Mouse (Mus musculus): Measurements from ENCODE around the gene Gm8267. TPM values are rescaled to one million over a fixed set of nuclear protein-coding genes. Genes with fewer than 3 reads are reported as not detected.
"Not testable (repeated sequence)": the region's sequence is repeated elsewhere in the genome, so short reads cannot be mapped to it uniquely, and the experiment has no call there.

The Gm8267 gene
- not detected for total RNA-seq (2021)

GRCm38 (mm10) chr14:44750240-44750639, at the start of gene Gm8267:
TSS of gene Gm8267 (minus strand) at chr14:44750340.
- DNase-seq (ENCODE audit: low spot score in 2 of 2), result no peak
- intact Hi-C loops (cut with DNase I), result no loop called here

DNA sequence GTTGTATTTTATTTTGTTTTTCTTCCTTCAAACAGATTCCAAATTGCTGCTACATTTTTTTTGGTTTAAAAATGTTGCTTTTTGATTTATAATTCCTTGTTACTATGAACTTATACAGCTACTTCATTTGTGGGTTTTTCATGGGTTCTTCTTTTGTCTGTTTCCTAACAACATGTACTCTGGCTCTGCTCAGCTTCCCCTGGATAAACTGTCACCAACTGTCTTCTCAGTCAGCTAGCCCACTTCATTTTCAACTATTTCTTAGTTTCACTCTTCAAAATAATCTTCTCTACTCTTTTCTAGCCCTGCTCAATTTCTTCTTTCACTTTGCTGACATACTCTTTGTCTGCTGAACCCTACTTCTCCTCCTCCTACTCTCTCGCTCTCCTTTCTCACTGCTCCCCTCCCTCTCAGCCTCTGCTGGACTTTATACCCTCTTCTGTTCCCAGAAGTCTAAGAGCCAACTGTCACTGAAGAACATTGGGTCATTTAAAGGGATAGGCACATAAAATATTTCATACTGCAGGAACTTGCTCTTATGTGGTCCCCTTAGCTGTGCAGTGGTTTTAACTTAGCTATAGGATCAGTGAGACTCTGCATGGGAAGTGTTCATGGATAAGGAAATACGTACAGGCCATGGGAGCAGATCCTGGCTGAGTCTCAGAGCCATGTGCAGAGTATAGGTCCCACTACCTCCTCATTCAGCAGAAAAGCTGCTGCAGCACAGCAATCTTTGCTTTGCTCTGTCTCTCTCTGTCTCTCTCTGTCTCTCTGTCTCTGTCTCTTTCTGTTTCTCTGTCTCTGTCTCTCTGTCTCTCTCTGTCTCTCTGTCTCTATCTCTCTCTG, 39.6 kb upstream of the Gm8267 start:
- intact Hi-C loops (cut with DNase I); DNase-seq (ENCODE audit: low spot score in 2 of 2): not testable (repeated sequence)

- DNase-seq (ENCODE audit: low spot score in 2 of 2); intact Hi-C loops (cut with DNase I): not testable (repeated sequence)
Measured at GRCm38 (mm10) chr14:44742789-44743188, 7.4 kb downstream of the Gm8267 start.

DNA sequence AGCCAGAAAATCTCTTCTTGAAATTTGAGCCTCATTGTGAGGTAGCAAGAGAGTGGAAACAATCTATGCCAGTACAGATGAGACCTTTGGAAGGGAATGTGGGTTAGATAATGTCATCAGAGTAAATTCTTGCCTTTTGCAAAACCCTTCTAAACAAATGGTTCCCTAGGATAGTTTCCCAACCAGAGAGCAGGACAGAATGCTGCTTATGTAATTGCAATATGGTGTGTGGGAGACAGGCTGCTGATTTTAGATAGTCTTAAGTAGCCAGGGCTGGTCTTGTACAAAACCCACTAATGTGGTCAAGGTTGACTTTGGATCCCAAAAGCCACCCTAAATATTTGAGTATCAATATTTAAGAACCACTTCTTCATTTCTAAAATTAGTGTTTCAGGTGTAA, 19.4 kb downstream of the Gm8267 start:
- peak; percentile 5 to 10 for DNase-seq (ENCODE audit: low spot score in 2 of 2)
- intact Hi-C loops (cut with DNase I), result not testable (repeated sequence)

GRCm38 (mm10) chr14:44706356-44706755, 43.8 kb downstream of the Gm8267 start, which contains the start of gene Gm8257:
TSS of gene Gm8257 (minus strand) at chr14:44706456.
- DNase-seq (ENCODE audit: low spot score in 2 of 2); intact Hi-C loops (cut with DNase I): not testable (repeated sequence)

Other genes with a start within 250 kb of the Gm8267 start
- gene Gm17093, start 232.1 kb downstream of the Gm8267 start, total RNA-seq (2021), result not detected
- gene Gm8247, start 167.2 kb downstream of the Gm8267 start, total RNA-seq (2021), result not detected
- gene Gm5624, start 122.4 kb downstream of the Gm8267 start, total RNA-seq (2021), result not detected
- not detected for gene Gm8257, start 43.9 kb downstream of the Gm8267 start, total RNA-seq (2021)
- gene Ptgdr, start 109.0 kb upstream of the Gm8267 start, total RNA-seq (2021), result under 1 TPM; 0.45 to 0.49 TPM
- under 1 TPM; 0.25 to 0.27 TPM for gene Ptger2, start 237.9 kb upstream of the Gm8267 start, total RNA-seq (2021)